Mouse (Mus musculus) c-Kit-positive CD71-positive TER-119-negative erythroid progenitor cells, embryonic 14.5 days (primary cell): Measurements from ENCODE around the gene Ccnc.

Source experiments
- DNase-seq: peaks from one replicate; pipeline ENCODE4 v3.0.0-alpha.2; 2013; ENCODE audit warnings: low read depth

Ccnc gene

DNA sequence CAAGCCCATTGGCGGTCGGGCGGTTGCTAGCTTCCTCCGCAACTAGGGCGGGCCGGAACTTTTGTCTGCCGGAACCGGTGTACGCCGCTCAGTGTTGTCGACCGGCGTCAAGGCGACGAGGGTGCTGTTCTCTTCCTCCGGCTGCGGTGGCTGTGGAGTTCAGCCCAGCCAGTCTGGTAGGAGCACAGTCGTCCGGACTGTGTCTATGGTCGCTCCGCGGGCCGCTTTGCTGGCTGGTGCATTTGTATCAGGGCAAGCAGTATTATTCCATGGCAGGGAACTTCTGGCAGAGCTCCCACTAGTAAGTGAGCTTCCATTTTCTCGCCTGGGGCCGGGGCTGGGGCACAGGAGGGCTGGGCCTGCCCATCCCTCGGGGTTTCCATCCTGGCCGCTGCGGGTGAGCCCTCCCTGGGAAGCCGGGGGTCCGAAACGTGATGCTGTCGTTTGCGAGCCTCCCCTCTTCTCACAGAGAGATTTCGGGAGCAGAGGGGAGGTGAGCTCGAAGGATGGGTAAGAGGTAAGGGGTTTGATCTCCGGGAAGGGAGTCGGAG is at the start of gene Ccnc:
Gene Ccnc, plus strand, starts transcription at position 87 of the 551 bp plus-strand sequence.
- peak; percentile 88 for DNase-seq

DNA sequence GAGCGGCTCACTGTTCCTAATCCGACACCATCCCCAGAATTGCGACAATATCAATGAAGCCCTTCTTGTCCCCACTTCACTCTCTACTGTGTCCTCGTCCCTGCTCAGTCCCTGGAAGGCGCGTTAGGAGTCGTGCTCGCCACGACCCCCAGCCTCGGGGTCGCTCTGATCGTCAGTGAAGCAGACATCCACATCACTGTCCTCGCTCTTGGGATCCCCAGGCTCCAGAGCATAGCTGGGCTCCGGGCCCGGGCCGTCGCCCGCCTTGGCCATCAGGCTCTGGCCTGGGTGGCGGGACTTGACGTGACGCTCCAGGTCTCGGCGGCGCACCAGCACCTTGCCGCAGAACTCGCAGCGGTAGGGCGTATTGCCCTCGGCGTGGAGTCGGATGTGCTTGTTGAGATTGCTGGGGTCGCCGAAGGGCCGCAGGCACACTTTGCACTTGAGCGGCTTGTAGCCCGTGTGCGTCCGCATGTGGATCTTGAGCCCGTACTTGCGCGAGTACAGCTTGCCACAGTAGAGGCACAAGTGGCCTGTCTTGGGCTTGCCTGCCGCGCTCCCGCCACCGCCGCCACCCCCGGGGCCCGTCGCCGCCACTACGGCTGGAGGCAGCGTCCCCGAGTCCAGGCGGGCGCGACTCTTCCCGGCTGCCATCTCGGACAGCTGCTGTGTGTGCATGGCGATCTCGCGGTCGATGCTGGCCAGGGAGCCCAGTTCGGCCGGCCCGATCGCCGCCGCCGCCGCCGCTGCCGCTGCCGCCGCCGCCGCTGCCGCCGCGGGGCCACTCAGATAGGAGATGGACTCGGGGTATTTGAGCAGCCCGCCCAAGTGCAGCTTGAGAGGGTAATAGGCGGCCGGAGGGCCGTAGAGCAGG is 49.2 kb upstream of the Ccnc start:
- DNase-seq, result no peak

DNA sequence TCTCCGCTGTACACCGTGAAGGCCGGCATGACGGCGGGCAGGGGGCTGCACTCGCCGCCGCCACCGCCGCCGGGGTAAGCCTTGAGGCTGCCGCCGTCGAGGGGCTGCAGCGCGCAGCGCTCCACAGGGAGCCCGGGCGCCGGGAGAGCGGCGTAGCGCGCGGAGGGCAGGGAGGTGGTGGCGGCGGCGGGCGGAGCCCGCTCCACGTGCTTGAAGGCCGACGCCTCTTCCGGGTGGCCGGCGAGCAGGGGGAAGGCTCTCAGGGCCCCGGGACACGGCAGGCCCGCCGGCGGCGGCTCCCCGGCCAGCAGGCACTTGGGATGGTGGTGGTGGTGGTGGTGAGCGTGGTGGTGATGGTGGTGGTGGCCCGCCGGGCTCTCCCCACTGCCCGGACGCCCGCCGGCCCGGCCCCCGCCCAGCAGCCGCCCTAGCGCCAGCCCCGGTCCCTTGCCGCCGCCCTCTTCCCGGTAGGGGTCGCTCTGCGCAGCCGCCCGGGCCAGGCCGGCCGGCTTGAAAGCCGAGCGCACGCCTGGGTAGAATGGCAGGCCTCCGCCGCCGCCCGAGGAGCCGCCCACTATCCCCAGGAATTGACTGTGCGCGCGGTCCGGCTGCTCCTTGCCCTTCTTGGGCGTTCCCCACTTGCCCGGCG is 48.4 kb upstream of the Ccnc start:
- DNase-seq, result no peak

GRCm38 (mm10) chr4:21679624-21680480 is 47.6 kb upstream of the Ccnc start:
- DNase-seq, result no peak

- DNase-seq, result no peak
Observed at GRCm38 (mm10) chr4:21680971-21681370, 46.5 kb upstream of the Ccnc start.

GRCm38 (mm10) chr4:21682421-21683150 is 44.9 kb upstream of the Ccnc start:
- no peak for DNase-seq

DNA sequence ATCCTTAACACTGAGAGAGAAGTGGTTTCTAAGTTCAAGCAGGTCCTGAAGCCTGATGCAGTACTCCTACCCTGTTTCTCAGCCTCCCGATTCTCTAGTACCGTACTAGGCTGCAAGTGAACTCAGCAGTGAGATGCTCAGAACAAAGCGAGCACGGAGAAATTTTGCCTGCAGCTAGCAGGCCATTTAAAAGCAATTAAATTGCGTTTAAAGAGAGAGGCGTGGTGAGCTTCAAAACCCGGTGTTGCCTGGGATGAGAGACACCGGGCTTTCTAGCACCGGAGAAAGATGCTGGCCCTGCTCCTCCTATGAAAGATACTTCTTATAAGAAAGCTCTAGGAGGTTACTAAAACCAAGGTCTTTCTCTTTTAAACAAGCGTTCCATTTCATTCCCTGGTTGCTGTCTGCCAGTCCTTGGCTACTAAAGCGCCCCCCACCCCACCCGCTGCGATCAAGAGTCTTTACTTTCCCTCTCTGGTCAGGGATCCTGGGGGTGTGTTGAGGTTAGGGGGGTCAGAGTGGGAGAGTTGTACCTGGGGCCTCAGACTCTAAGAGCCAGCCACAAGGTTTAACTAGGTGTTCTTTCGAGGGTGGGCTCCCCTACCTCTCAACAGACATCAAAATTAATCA is 43.0 kb upstream of the Ccnc start:
- DNase-seq, result no peak

- DNase-seq, result no peak
Observed at GRCm38 (mm10) chr4:21685595-21686091, 41.9 kb upstream of the Ccnc start, which contains the start of gene Prdm13. Prdm13 (minus strand) TSS chr4:21685963.

DNA sequence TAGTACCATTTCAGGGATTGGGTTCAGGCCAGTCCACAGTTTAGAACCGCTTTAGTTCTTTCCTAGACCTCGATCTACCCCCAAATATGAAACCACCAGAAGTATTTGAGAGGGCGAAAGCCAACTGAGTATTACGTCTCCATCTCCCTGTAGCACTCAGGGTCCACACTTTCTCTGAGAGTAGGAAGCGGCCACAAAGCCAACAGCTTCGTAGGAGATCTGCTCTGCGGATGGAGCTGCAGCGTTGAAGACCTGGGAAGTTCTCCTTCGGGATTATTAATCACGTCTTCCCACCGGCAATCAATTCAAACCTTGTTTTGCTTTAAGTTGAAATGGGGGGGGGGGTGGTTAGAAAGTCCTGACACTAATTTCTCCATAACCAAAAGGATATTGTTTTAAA is 41.1 kb upstream of the Ccnc start:
- no peak for DNase-seq

DNA sequence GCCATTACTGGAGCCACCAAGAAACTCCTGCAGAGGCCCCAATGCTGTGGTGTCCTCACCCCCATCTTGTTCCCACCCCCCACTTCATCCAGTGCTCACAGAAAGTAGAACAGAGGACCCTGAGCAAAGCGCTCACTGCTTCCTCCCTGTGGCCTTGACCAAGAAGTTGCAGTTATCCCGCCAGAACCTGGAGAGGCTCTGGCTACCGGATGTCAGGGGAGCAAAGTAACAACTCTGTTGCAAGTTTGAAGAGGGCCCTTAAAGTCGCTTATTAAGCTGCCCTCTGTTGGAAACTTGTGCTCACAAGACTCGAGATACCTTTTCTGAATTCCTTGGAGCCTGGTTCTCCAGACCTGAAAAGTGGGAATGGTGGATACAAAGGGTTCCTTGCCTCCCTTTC is 40.6 kb upstream of the Ccnc start:
- no peak for DNase-seq

DNA sequence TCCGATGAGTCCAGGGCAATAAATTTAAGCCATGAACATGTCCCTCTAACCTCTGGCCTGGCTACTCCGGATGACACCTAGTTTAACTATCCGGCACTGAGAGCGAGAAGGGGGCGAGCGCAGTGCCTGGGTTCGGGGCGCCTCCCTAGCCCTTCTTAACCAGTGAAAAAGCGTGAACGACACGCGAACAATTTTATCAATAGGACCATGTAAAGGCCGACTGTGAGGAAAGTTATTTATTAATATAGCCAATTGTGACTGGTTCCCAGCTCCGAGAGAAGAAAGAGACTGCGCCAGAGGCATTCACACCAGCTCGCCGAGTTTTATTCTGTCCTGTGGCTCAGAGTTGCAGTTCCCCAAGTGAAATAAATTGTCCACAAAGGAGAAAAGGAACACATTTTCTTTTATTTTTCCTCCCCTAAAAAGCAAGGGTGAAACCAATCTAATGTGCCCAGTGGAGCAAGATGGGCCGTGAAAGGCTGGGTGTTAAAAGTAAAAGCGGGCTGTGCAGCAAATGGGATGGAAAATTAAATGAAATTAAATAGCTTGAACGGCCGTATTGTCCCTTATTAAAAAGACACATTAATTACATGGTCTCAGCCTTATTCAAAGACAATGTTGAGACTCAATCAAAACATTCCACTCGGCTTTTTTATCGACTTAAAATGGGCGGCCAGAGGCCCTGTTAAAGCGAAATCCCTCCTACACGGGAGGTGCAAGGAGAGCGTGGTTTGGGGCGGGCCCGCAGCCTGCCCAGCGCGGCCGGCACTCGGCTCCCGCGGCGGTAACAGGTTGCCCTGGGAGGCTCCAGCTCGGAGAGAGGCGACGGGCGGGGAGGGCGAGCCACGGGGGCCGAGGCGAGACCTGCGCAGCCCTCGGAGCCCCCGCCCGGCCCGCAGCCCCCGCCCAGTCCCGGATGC is 39.5 kb upstream of the Ccnc start:
- DNase-seq, result no peak

DNA sequence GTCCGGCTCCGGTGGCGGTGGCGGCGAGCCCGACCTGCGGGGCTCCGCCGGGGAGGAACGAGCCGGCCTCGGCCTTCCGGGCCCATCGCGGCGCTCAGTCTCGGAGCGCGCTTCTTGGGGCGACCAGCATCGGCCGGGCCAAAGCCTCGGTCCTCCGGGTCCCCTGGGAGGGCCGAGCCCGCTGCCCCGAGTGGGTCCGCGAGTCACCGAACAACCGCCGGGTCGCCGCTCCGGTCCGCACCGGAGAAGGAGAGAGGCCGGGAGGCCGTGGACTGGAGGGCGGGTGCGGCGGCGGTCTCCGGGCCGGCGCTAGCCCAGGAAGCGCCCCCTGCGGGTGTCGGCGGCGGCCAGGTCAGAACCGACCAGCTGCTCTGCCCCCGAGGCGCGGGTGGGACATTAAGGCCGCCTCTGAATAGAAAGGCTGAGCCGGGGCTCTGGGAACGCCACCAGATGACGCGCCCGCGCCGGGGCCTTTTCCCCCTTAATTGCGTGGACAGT is 38.7 kb upstream of the Ccnc start:
- no peak for DNase-seq

GRCm38 (mm10) chr4:21689492-21689941 is 38.0 kb upstream of the Ccnc start:
- no peak for DNase-seq

DNA sequence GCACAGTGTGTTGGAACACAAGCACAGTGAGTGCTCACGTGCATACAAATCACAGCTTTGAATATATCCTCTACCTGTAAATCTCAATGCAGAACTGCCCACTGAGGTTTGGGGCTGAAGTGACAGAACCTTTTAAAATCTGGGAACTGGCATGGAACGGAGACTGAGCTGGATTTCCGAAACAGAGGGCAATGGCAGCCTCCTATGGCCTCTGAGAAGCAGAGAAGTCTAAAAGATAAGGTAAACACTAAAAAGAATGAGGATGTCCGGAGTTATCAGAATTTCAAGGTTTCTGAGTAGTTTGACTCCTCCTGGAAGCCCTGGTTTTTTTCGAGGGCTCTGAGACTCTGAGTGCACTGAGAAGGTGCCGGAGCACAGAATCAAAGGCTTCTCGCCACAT is 37.3 kb upstream of the Ccnc start:
- no peak for DNase-seq

DNA sequence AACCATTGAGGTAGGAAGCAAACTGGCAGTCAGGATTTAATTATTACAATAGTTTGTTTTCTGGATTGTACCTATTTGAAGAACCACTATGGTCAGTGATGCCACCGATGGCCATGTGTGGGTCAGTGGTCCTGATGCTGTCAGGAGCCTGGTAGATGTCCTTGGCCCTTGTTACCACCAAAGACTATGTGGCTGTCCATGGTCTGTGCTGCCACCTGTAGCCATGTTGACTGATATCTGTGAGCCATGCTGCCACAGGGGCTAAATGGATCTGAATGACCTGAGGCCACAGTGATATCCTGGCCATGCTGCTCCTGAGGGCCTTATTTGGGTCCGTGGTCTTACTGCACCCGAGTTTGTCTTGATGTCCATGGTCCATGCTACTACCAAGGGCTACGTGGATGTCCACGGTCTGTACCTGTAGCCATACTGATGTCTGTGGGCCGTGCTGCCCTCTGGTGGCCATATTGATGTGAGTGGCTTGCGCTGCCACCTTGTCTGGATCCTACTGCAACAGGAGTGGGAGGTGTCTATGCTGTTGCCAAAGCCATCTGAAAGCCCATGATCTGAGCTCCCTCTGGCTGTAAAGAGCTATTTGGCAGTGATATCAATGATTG is 31.8 kb upstream of the Ccnc start:
- DNase-seq, result peak; percentile 39

GRCm38 (mm10) chr4:21705046-21705445 is 22.5 kb upstream of the Ccnc start:
- DNase-seq, result no peak

- peak; percentile 71 for DNase-seq
Observed at GRCm38 (mm10) chr4:21712147-21712546, 15.4 kb upstream of the Ccnc start.

DNA sequence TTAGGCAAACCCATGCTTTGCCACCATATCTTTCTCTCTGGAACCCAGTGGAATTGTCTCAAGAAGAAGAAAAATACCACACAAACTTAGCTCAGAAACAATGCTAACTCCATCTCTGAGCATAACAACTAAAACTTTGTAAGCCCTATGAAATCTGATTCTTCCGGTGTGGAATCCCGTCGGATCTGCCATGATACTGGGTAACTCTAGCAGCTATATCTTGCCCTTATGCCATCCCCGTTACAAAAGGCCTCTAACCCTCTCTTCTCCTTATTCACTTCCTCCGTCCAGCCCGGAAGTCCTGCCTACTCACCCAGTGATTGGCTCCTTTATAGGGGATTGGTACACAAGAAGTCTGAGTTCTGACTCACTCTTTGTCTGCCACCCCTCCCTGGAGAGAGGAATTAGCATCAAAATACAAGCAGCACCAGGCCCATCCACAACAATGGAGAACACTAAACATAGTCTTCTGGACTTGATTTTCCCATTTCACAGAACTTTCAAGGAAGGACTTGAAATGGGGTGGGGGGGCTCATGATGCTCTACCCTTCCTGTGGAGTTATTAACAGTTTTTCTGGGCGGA is 4.7 kb upstream of the Ccnc start:
- no peak for DNase-seq
